Mouse (Mus musculus): ENCODE data around the gene Foxd3.
"Not testable (repeated sequence)": the region's sequence is repeated elsewhere in the genome, so short reads cannot be mapped to it uniquely, and the experiment has no call there.

Foxd3 gene

DNA sequence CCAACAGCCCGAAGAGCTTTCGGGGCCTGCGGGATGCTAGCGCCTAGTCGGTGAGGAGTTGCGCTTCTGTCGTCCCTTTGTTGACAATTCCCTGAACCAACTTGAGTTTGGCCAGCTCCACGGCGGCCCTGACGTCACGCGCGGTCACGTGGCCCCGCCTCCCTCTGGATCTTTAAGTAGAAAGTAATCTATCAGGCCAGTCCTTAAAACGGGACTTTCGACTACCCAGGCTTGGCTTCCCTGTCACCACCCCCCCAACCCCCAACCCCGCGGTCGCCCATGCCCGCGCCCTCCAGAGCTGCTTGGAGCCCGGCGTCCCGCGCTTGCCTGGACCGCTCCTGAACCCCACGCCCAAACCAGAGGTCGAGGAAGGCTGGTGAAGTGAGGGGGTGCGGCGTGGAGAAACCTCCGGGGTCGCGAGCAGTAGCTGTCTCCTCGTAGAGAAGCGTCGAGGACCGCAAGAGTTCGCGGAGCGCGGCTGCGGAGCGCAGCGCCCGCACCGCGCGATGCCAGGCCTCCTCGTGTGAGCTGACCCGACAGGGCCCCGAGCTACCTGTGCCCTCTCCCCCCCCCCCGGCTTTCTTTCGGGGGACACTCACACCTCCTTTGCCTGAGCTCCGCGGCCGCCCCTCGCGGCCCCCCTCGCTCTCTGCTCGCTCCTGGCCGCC, at the start of gene Foxd3:
TSS of gene Foxd3 (plus strand) at position 363 of the 668 bp plus-strand sequence.
- no peak for DNase-seq (ENCODE audit: low spot score in 2 of 2)

DNA sequence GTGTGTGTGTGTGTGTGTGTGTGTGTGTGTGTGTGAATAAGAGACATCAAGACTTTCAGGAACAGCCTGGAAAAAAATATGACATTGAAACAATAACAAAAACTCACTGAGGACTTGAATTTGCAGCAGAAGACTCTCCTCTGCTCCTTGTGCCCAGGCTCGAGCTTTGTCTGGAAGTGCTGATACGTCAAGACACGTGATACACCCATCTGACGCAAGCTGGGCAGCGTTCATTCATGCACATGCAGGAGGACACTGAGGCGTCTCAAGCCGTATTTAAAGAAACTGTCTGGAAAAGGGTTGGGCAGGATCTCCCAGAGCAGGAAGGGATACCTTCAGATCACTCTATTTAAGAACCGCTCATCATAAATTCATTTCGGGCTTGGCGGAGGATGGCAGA, 43.9 kb upstream of the Foxd3 start:
- DNase-seq (ENCODE audit: low spot score in 2 of 2) = no peak

DNA sequence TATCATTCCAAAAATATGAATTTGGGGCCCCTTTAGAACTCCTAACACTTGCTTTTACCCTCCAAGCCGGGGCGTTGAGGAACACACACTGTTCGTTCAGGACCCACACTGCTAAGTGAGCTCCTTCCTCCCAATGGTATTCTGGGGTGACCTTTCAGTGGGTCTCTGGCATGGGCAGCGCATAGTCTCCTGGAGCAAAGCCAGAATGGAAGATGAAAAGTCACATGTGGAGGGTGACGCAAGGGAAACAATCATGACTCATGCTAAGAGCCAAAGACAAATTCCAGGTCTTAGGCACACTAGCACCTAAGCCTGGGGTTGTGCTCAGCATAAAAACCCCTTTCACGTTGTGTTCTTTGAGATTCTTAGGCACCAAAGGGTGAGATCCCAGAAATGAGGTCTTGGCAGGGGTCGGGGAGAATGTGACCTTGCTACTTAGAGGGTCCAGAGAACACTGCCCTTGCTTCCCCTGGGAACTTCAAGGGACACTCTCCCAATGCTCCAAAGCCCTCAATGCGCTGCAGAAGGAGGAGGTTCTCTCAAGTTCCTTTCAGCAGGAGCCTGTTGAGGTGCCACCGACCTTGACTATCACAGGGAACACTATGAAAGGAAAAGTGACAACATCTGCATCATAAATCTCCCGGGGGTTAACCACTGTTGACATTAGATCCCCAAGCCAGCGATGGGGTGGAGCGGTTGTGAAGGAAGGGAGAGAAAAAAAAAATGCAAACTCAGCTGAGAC, 43.3 kb upstream of the Foxd3 start:
- DNase-seq (ENCODE audit: low spot score in 2 of 2) = no peak

DNA sequence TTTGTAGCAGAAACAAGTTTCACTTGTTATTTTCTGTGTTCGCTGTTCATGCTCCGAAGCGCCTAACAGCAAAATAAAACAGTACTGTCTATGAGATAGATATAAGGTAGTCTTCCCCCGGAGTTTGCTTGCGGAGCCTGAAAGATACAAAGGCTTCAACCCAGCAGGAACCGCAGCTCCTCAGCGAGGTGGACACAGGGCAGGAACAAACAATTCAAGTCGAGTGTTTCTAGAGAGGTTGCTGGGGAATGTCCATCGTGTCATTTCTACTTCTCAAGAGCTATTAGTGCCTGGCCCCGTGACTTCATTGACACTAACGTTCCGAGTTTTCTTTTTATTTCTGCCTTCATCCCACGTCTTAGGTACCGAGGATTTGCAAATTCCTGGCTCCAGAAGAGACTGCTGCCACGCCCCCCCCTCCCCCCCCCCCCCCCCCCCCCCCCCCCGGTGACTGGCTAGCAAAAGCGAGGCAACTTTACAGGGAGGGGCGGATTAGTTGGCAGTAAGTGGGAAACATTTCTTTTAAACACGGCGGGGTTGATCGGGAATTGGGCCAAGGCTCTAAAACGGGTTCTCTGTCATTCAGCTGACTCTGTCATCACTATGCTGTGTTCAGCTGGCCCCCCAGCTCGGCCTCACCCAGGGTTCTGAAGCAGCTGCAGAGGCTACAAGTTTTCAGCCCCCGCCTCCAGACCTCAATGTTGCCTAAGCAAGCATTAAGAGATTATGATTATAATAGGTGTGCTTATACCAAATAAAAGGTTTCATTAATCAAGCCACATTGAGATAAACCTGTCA, 29.9 kb upstream of the Foxd3 start:
- DNase-seq (ENCODE audit: low spot score in 2 of 2) = peak in 1 of 2 experiments; percentile 20

DNA sequence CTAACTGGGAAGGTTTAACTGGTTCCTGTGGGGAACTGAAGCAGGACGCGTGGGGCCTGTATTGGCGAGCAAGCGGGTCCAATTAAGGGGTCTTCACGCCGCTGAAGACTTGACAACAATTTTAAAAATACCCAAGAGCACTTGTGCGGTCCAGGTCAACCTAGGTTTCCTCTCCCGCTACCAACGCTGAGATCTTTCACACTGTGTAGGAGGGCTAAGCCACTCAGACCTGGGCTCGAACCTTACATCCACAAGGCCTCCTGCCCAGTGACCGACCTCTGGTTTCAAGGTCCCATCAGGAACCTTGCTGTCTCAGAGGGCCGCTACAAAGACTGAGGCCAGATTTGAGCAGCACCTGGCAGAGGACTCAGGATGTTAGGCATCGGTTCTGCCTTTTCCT, 29.0 kb upstream of the Foxd3 start:
- DNase-seq (ENCODE audit: low spot score in 2 of 2) = no peak

DNA sequence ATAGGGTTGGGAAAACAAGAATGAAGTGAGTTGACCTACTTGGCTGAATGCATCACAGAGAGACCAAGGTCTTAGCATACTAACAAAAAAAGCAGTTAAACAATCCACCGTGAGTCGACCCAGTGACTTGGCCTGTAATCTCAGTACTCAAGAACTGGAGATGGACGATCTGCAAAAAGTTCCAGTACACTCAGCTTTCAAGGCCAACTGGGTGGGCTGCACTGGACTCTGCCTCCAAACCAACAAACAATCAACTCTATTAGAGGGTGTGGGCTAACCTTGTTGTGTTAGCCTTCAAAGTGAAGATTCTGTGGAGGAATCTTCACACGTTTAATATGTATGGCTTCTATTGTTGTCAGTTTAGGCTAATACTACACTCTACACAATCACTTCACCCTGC, 20.1 kb upstream of the Foxd3 start:
- DNase-seq (ENCODE audit: low spot score in 2 of 2) = no peak

DNA sequence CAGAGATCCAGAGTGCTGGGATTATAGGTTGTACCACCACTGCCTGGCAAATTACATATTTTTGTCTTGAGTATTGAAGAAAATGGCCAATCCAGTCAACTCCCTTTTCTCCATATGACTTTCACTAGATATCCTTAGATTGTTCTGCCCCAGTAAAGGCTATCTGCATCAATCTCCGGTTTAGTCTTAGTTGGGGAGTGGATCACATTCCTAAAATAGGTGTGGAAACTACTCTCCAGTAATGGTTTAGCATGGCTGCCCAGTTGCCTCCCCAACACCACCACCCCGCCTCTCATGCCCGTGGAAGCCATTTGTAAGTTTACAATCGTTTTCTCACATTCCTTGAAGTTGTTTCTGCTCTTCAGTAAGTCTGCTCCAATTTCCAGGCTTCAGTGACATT, 19.4 kb upstream of the Foxd3 start:
- DNase-seq (ENCODE audit: low spot score in 2 of 2) = no peak

DNA sequence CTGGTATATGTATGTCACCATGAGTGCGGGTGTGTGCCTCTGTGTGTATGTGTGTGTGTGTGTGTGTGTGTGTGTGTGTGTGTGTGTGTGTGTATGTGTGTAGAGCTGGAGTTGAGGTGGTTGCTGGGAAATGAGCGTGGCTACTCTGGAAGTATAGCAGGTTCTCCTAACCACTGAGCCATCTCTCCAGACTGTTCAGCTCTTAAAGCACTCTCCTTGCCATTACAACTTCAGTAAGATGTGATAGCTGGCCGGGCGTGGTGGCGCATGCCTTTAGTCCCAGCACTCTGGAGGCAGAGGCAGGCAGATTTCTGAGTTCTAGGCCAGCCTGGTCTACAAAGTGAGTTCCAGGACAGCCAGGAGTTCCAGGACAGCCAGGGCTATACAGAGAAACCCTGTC, 15.5 kb upstream of the Foxd3 start:
- not testable (repeated sequence) for DNase-seq (ENCODE audit: low spot score in 2 of 2)

DNA sequence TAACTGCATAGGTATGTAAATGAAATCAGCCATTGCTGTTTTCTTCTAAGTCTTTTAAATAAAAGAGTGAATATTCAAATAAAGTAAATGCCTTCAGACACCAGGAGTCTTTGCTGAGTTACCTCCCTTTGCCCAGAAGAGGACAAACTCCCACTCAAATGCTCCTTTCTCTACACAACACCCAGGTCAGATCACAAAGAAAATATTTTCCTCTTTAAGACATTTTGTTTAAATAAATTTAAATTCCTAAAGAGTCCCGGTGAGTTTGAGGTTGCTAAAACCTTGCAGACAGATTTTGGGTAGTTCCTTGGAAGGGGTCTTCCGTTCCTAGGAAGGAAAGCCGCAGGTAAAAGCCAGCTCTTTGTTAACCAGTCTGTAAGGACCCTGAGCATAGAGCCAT, 14.2 kb upstream of the Foxd3 start:
- DNase-seq (ENCODE audit: low spot score in 2 of 2) = no peak

DNA sequence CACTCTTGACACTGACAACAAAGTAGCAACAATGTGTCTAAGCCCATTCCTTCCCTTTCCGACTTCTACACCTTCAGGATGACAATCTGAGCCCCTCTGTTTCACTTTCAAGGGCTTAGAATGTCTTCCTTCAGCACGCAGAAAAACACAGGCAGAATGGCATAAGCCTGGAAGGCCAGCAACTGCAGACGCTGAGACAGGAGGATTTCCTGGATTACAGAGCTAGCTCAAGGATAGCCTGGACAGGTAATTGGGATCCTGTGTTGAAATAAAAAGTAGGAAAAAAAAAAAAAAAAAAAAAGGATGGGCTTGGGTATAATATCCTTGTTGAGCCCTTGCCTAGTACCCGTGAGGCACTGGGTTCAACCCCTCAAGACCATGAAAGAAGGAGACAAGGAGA, 10.5 kb upstream of the Foxd3 start:
- DNase-seq (ENCODE audit: low spot score in 2 of 2) = no peak

DNA sequence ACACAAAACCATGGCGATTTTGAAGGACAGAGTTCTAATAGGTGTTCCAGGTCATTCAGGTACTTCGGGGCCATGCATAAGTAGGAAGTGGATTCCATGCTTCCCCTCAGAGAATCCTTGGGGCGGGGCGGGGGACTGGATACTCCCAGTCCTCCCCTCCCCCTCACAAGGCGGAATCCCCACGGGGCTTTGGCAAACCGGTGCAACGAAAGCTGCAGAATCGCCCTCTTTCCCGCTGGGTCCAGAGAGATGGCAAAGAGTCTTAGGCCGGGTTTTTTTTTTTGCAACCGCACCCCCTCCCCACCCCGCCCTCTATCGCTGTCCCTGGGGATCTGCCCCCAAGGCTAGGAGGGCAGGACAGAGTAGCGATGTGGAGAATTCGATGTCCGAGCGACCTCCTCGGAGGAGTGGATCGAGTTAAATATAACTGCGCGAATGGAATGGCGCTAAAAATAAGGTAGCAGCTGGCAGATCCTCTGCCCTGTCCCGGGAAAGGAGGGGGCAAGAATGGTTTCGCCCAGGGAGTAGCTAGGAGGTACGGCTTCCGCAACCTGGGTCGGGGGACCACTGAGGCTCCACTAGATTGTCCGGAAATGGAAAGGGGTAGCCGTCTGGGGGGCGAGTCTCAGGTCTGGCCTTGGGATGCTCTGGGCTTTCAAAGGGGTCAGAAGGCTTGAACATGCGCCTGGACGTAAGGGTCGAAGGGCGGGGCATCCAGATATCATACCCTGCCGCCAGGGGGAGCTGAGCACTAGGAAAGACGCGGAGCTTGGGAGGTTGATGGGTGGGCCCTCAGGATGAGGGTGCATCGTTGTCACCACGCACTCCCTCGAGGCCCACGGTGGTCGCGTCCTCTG, 5.8 kb upstream of the Foxd3 start:
- peak in 1 of 2 experiments; percentile 28 for DNase-seq (ENCODE audit: low spot score in 2 of 2)

DNA sequence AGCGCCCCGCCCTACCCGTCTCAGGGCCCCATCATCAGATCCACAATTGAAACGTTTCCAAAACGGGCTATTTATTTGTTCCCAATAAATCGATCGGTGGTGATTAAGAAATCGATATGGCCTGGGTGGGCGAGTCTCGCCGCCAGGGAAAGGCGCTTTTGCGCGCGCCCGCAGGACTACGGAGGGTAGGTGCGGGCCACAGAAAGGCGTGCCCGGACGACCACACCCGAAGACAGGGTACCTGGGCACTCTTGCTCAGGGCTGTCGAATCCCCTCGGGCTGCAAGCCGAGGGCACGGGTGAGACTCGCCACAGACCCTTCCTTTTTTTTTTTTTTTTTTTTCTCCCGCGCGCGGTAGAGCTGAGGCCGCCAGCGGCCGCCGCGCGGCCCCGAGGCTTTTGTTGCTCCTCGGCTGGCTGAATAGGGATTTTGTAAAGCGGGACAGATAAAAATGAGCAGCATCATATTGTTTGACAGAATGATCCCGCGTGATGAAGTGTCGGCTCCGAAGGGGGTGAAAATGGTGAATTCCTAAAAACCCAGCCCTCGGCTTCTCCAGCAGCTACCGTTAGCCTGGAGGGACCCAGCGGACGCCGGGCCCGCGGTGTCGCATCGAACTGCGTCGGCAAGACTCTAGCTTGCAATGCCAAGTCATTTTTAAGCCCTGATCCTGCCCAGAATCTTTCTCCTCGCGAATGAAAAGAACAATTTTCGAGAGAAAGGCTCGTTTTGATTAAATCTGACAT, 5.0 kb upstream of the Foxd3 start:
- no peak for DNase-seq (ENCODE audit: low spot score in 2 of 2)

DNA sequence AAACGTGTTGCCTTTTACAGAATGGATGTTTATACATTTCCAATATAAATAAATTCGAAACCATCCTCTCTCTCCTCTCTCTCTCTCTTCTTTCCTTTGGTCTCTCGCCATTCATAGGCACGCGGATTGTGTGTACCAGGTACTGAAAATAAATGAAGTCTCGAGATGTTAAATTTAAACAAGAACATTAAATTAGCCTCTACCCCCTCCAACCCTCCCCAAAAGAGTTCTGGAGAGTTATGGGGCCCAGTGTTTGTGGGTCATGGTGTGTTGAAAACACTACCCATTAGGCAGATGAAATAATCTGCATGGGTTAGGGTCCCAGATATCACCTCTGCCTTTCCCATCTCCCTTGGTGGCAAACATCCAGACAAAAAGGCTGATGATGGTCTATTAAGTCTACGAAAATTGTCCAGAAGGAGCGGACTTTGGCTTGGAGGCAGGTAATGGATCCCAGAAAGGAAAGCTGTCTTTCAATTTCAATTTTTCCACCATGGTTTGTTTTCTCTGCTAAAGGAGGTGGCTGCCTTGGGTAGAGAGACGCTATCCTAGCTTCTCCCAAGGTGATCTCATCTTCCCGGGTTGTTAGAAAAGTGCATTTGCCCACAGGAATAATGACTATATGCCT, 4.2 kb upstream of the Foxd3 start:
- no peak for DNase-seq (ENCODE audit: low spot score in 2 of 2)

DNA sequence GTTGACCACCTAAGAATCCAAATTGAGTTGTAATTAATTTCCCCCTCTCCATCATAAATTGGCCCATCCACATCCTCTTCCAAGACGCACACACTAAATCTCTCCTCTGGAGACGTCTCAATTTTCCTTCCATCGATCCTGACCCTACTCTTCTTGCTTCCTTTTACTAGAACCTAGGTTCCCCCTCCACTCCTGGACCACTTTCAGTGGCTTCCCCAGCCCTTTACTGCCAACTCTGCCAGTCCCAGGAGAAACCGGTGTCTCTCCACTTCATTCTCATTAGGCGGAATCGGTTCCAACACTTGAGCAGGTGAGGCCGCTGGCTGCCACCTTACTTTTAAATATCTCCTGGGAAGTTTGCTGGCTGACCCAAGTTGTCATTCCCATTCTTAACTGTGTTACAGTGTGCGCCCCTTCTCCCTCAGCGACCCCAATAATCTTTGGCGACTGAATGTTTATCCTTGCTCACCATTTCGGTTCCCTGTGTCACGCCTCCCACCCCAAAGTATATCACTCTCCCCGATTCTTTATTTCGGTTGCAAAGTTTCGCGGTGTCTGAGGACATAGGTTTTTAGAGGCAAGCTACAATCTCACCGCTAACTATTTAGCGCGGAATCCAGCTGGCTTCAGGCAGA, 3.4 kb upstream of the Foxd3 start:
- DNase-seq (ENCODE audit: low spot score in 2 of 2) = no peak

DNA sequence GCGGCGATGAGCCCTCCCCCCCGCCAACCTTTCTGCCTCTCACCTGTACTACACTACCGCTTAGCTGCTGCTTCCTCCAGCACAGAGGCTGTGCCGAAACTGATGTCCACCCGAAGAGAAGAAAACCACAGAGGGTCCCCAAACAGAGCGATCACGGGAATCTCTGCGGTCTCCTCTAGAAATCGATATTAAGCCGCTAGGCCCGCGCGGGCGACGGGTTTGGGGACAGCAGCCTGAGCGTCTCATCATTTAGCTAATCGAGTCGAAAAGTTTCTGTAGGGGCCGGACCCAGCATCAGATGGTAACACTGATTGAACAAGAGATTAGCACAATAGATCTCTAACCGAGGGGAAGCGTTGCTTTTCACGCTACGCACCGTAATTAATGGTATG, 2.9 kb upstream of the Foxd3 start:
- DNase-seq (ENCODE audit: low spot score in 2 of 2) = peak in 1 of 2 experiments; percentile 26

DNA sequence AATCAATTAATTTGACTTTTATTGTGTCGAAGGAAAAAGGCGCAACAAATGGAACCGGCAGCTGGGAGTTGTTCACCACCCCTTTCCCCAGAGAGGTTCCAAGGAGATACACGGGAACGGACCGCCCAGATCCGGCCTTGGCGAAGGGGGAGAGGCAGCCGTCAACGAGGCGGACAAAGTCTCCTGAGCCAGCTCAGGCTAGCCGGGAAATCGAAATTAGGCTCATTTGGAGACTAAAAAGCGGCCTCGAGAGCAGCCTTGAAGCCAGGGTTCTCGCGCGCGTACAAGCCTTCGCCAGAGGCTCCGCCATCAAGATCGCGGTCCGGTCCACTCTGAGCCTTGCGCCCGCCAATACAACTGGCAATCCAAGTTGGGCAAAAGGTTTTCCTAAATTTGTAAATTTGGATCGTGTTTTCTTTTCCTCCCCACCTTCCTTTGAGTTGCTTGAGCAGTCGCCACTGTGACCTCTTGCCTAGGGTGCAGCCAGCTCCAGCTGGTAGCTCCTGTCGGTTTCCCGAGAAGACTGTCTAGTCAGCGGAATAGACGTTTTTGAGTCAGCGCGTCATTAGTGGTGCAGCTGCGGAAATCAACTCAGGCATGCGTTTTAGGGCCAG, 2.4 kb upstream of the Foxd3 start:
- DNase-seq (ENCODE audit: low spot score in 2 of 2) = no peak

DNA sequence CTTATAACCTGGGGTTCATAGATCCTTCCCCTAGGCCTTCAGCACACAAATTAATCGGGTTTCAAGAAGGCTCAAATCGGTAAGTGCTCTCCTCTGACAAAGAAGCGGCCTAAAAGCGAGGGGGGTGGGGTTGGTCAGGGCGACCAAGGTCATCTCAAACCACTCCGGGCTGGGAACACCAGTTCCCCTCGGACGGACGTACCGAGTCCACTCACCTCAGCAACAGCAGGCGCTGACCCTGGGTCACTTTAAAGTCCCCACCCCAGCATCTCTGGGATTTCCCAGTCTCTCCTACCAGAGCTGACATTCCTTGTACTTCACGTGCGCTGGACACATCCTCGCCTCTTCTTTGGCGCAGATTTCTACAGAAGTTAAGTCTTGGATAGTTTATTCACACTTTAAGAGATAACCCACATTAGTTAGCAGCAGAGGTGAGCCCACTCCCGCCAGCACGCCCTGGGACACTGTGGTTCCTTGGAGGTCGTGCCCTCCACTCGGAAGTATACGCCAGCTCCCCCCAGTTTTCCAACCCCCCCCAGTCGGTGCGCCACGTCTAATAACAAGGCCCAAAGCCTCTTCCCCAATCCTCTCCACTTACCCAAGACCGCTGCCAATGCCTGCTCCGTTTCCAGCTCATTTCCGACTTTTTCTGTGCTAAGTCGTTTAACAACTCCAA, 1.3 kb upstream of the Foxd3 start:
- no peak for DNase-seq (ENCODE audit: low spot score in 2 of 2)

DNA sequence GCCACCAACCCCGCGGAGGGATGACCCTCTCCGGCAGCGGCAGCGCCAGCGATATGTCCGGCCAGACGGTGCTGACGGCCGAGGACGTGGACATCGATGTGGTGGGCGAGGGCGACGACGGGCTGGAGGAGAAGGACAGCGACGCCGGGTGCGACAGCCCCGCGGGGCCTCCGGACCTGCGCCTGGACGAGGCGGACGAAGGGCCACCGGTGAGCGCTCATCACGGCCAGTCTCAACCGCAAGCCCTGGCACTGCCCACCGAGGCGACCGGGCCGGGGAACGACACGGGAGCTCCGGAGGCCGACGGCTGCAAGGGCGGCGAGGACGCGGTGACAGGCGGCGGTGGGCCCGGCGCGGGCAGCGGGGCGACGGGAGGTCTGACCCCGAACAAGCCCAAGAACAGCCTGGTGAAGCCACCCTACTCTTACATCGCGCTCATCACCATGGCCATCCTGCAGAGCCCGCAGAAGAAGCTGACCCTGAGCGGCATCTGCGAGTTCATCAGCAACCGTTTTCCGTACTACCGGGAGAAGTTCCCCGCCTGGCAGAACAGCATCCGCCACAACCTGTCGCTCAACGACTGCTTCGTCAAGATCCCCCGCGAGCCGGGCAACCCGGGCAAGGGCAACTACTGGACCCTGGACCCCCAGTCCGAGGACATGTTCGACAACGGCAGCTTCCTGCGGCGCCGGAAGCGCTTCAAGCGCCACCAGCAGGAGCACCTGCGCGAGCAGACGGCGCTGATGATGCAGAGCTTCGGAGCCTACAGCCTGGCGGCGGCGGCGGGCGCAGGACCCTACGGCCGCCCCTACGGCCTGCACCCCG, 718 bp downstream of the Foxd3 start:
- peak in 1 of 2 experiments; percentile 22 for DNase-seq (ENCODE audit: low spot score in 2 of 2)

Measured in right cerebral cortex, postnatal 10 days (tissue).